Mouse (Mus musculus) cerebellum, adult 2 months (tissue): ENCODE data around the gene Cd5.

Experiments used
- CTCF ChIP-seq: fragments of 200-500 bp; IDR thresholded peaks from 2 replicates; pipeline ENCODE4 v1.5.1; 2011; ENCODE audit warnings: low read depth, mild to moderate bottlenecking, control low read depth, low read length, moderate library complexity, borderline replicate concordance; ENCODE audit not compliant: insufficient read depth
- POLR2A ChIP-seq: fragments of 200-500 bp; IDR thresholded peaks from 2 replicates; pipeline ENCODE4 v1.6.1; 2011; ENCODE audit warnings: low read length, control low read depth, borderline replicate concordance; ENCODE audit not compliant: insufficient read depth

GRCm38 (mm10) chr19:10750161-10750560, 11.4 kb upstream of the Cd5 start:
- TF ChIP-seq CTCF: no peak
- TF ChIP-seq POLR2A: no peak
